Mouse (Mus musculus) embryonic fibroblast, embryonic 13.5 days (primary cell): ENCODE results near the gene Myo1e.

ENCODE experiments used
- CTCF ChIP-seq: IDR thresholded peaks from 2 replicates; pipeline ENCODE4 v1.5.1; 2011; ENCODE audit warnings: mild to moderate bottlenecking, control low read depth, low read length, moderate library complexity, borderline replicate concordance; ENCODE audit not compliant: insufficient read depth
- POLR2A ChIP-seq: IDR thresholded peaks from 2 replicates; pipeline ENCODE4 v1.6.1; 2011; ENCODE audit warnings: low read depth, mild to moderate bottlenecking, control low read depth, low read length, moderate library complexity

GRCm38 (mm10) chr9:70263735-70264134 lies 56.6 kb downstream of the Myo1e start:
- TF ChIP-seq CTCF (no peak), POLR2A (no peak)
